In the genomic region with DNA sequence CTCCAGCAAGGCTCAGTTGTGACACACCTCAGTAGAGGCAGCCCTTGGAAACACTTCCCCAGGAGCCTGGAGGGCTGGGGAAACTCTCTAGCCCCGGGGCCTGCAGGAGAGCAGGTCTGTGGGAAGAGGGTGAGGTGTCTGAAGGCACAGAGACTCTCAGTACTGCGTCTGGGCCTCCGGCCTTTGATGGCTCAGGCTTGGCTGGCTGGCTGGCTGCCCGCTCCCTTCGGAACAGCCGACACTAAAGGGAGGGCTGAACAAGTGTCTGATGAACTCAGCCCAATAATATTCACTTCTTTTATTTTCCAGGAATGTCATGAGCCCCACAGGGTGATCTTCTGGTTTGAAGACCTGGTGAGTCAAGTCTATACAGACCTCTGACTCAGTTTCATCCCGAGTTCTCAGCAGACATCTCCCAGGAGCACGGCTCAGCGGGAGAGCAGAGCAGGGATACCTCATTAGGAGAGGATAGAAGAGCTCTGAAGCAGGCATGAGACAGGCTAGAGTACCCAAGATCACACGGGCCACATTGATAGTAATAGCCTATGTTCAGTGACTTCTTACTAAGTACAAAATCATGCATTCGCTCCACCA, we compare ENCODE assay signal across 10 mouse cellular contexts.
DNase-seq lines count a peak whose midpoint lies in the region; ATAC-seq lines count a peak whose summit lies in the region.
"Had no signal": no experiment of that assay in that cellular context is flagged by ENCODE, and none has a peak within 500 bp of the region (broad histone marks: within the 10 kb centered on the region; RNA-seq: fewer than 3 reads in every experiment).

No protein-coding gene starts in this region.

- peaks cover 4% of the 10 kb centered on the region; the same call in 1 of the 2 replicates for H3K27me3 ChIP-seq in heart, embryonic 12.5 days (replicated peaks)

- no peak overlapping the region for H3K27ac ChIP-seq in heart, embryonic 12.5 days (ENCODE audit: poor library complexity, severe bottlenecking)
- H3K27ac ChIP-seq: liver, embryonic 14.5 days had no signal

- H3K36me3 ChIP-seq in heart, embryonic 12.5 days = no peaks in the 10 kb centered on the region

- intact Hi-C loops in heart, postnatal 14 days (cut with DNase I) = no loop called here

- no peak overlapping the region for H3K4me2 ChIP-seq in heart, embryonic 12.5 days

- no peak for ATAC-seq in heart, embryonic 12.5 days (ENCODE audit: insufficient number of reproducible peaks, low FRiP score)

- no peak overlapping the region for H3K9ac ChIP-seq in heart, embryonic 12.5 days
- H3K9ac ChIP-seq: liver, embryonic 14.5 days had no signal

- H3K4me3 ChIP-seq in heart, embryonic 12.5 days = no peak overlapping the region

- H3K4me1 ChIP-seq in heart, embryonic 12.5 days (replicated peaks) = no peaks in the 10 kb centered on the region

- peak; percentile 7 to 13 for DNase-seq in heart, adult 9 months (ENCODE audit: low spot score in 2 of 2)
- DNase-seq in 3T3-L1 (ENCODE audit: low read depth, low spot score) = peak; percentile 97
- DNase-seq in adrenal gland, postnatal 10 days = peak; percentile 49
- DNase-seq in heart, postnatal 14 days = peak; percentile 54 to 63
- DNase-seq in spleen, postnatal 14 days (ENCODE audit: low spot score in 2 of 2) = no peak
- no peak for DNase-seq in yolk sac, embryonic 10.5 days (ENCODE audit: low spot score)
- DNase-seq in spleen, adult 18-20 months = no peak
- DNase-seq: retina, postnatal 1 day had no signal

- WGBS in heart, embryonic 12.5 days = 70% methylated on average over 11 of the region's 11 CpGs

- H3K9me3 ChIP-seq in heart, embryonic 12.5 days (replicated peaks) = no peaks in the 10 kb centered on the region

Comparison
In these comparisons a context has a peak if more than half of its experiments do, and no peak if none do; other contexts are left out.
1. DNase-seq: peak in heart, adult 9 months (2 of 2), 3T3-L1 (single experiment), adrenal gland, postnatal 10 days (single experiment) and heart, postnatal 14 days (2 of 2); none in spleen, postnatal 14 days (0 of 2), yolk sac, embryonic 10.5 days (single experiment) and spleen, adult 18-20 months (0 of 2).